Mouse (Mus musculus) hindbrain, embryonic 14.5 days (tissue): ENCODE data around the gene Klrb1c. TPM values are rescaled to one million over a fixed set of nuclear protein-coding genes. Genes with fewer than 3 reads are reported as not detected.
A peak's percentile ranks its signal among the peaks of the same experiment; 100 is the strongest.
"Not testable (repeated sequence)": the region's sequence is repeated elsewhere in the genome, so short reads cannot be mapped to it uniquely, and the experiment has no call there.

ENCODE experiments used
- ATAC-seq: fragments of 200-750 bp; cut with Nextera tagmentation; 2 replicates; pipeline ENCODE4 v1.8.0; 2017; ENCODE audit warnings: moderate number of reproducible peaks, mild to moderate bottlenecking, moderate TSS enrichment, moderate library complexity; ENCODE audit not compliant: low FRiP score
- DNase-seq: peaks from one replicate; pipeline ENCODE4 v3.0.0-alpha.2; 2015; ENCODE audit warnings: low spot score
- H3K27ac ChIP-seq: fragments of 300-500 bp; sonication (generic); 2 replicates; pipeline ENCODE4 v1.5.1; 2014; ENCODE audit warnings: mild to moderate bottlenecking, moderate library complexity
- H3K27me3 ChIP-seq: fragments of 300-500 bp; sonication (generic); 2 replicates; pipeline ENCODE4 v1.6.1; 2014; ENCODE audit warnings: mild to moderate bottlenecking, low read length, mixed read lengths; ENCODE audit not compliant: control insufficient read depth, insufficient read depth
- H3K36me3 ChIP-seq: fragments of 300-500 bp; sonication (generic); replicated peaks from 2 replicates; pipeline ENCODE4 v1.6.1; 2014; ENCODE audit not compliant: control insufficient read depth, insufficient read depth
- H3K4me1 ChIP-seq: fragments of 300-500 bp; sonication (generic); replicated peaks from 2 replicates; pipeline ENCODE4 v1.6.1; 2014; ENCODE audit warnings: antibody characterized with exemption, low read length, mixed read lengths; ENCODE audit not compliant: control insufficient read depth, insufficient read depth
- H3K4me2 ChIP-seq: fragments of 300-500 bp; sonication (generic); replicated peaks from 2 replicates; pipeline ENCODE4 v1.6.1; 2014; ENCODE audit warnings: mild to moderate bottlenecking, moderate library complexity
- H3K4me3 ChIP-seq: fragments of 300-500 bp; sonication (generic); replicated peaks from 2 replicates; pipeline ENCODE4 v1.5.1; 2014; ENCODE audit warnings: mild to moderate bottlenecking, low read length
- H3K9ac ChIP-seq: fragments of 300-500 bp; sonication (generic); 2 replicates; pipeline ENCODE4 v1.6.1; 2014
- H3K9me3 ChIP-seq: fragments of 300-500 bp; sonication (generic); 2 replicates; pipeline ENCODE4 v1.6.1; 2016; ENCODE audit warnings: low read length; ENCODE audit not compliant: control insufficient read depth
- WGBS: fragments of 180-500 bp; shearing (Covaris S2); extraction: QIAGEN DNeasy Blood & Tissue Kit; methylation state at CpG from one replicate; pipeline ENCODE4 v1.1.7; 2014; 5-methylcytosine and 5-hydroxymethylcytosine counted together
- polyA plus RNA-seq: library from polyadenylated mRNA; unstranded; fragments of >200 nt; fragmentation: Nextera tagmentation; extraction: Ambion mirVana; gene quantifications from 2 replicates; pipeline ENCODE4 v1.2.1, GENCODE M21; 2014

The Klrb1c gene
- polyA plus RNA-seq, 1 experiment from 2014 or later: 0.23 TPM

DNA sequence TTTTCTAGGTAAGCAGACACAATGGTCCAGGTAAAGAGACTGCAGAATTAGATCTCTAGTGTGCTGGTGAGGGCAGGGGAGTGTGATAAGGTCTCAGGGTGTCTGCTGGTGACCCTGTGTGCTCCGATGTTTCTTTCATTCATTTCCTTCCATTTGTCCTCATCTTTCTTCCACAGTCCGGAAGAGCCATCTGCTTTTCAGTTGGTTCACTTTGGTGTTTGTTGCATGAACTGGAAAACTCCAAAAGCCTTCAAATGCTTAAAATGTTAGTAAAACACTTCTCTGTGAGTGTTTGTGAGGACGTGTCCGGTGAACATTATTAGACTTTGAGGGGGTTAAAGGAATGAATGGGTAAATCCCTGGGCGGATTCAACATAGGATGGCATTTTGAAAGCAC lies 27.9 kb downstream of the Klrb1c start:
- 42% methylated on average over 5 of the region's 5 CpGs for WGBS
- H3K4me2 ChIP-seq: peak overlapping the region; percentile 55
- peak overlapping the region; percentile 66 for H3K4me3 ChIP-seq
- DNase-seq (peak; percentile 48), ATAC-seq (no peak)
- no peaks in the 10 kb centered on the region for H3K36me3 ChIP-seq
- peak overlapping the region; percentile 96 for H3K27ac ChIP-seq
- H3K9me3 ChIP-seq: no peaks in the 10 kb centered on the region
- H3K27me3 ChIP-seq: no peaks in the 10 kb centered on the region
- H3K4me1 ChIP-seq: peaks cover 5% of the 10 kb centered on the region; the same call in 1 of the 2 replicates
- peak overlapping the region; percentile 85 for H3K9ac ChIP-seq

DNA sequence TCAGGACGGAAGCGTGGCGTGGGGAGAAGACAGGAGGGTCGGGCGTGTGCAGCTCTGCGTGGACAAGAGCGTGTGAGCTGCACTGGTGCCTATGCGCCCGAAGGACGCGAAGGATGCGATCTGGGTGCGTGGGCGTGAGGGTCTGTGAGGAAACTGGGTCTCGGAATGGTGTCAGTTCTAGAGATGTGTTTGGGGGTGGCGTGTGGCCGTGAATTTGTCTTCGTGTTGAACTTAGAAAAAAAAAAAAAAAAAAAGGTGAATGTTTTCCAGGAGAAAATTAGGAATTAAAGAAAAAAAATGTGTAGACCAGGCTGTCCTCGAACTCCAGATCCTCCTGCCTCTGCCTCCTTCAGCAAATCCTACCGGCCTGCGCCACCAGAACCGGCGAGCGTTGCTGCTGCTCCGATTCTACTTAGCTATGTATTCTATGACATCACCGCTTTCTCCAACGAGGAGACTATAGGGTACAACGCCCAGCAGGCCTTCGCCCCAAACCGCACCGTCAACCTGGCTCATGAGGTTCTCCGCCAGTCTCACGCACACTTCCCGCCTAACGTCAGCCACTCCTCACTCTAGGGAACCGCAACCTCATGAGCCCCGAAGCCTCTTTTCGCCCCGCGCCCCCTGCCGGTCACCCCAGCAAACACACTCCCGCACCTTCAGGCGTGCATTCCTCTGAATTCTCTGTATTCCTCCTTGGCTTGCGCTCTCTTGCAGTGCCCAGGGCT lies 28.4 kb downstream of the Klrb1c start:
- under 1% methylated on average over 40 of the region's 44 CpGs for WGBS
- peak overlapping the region; percentile 66 for H3K4me3 ChIP-seq
- peak; percentile 98 for DNase-seq

GRCm38 (mm10) chr6:128760016-128760415 lies 29.0 kb downstream of the Klrb1c start:
- not testable (repeated sequence) for H3K9me3 ChIP-seq, H3K36me3 ChIP-seq, H3K27me3 ChIP-seq, H3K4me1 ChIP-seq
- peak overlapping the region; percentile 96 for H3K27ac ChIP-seq
- peak overlapping the region; percentile 85 for H3K9ac ChIP-seq
- WGBS: 1% methylated on average over 22 of the region's 22 CpGs
- peak; percentile 52 for ATAC-seq
- H3K4me3 ChIP-seq: peak overlapping the region; percentile 66
- peak overlapping the region; percentile 55 for H3K4me2 ChIP-seq
- peak; percentile 98 for DNase-seq

More for the DNA sequence above, 28.4 kb downstream of the Klrb1c start:
- ATAC-seq: peak; percentile 76
- Histone ChIP-seq H3K9ac (peak overlapping the region; percentile 85), H3K4me2 (peak overlapping the region; percentile 55), H3K27ac (peak overlapping the region; percentile 96)
- H3K36me3 ChIP-seq, H3K4me1 ChIP-seq, H3K9me3 ChIP-seq, H3K27me3 ChIP-seq: not testable (repeated sequence)

DNA sequence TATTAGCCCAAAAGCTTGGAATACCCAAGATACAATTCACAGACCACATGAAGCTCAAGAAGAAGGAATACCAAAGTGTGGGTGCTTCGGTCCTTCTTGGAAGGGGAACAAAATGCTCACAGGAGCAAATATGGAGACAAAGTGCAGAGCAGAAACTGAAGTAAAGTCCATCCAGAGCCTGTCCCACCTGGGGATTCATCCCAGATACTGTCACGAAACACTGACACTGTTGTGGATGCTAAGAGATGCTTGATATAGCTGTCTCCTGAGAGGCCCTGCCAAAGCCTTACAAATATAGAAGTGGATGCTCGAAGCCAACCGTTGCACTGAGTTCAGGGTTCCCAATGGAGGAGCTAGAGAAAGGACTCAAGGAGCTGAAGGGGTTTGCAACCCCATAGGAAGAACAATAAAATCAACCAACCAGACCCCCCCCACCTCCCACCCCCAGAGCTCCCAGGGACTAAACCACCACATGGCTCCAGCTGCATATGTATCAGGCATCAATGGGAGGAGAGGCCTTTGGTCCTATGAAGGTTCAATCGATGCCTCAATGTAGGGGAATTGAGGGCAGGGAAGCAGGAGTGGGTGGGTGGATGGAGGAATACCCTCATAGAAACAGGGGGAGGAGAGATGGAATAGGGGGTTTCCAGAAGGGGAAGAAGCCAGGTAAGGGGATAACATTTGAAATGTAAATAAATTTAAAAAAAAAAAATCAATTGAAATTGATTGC lies 29.6 kb downstream of the Klrb1c start:
- H3K9ac ChIP-seq: no peak overlapping the region
- no peak for DNase-seq
- H3K27ac ChIP-seq: peak overlapping the region; percentile 53; the same call in 1 of the 2 replicates
- H3K4me3 ChIP-seq: 0 out of 2 replicates have a peak overlapping the region, but pooled peaks have one; percentile 66
- H3K9me3 ChIP-seq: no peaks in the 10 kb centered on the region
- H3K4me2 ChIP-seq: peak overlapping the region; percentile 55
- ATAC-seq: no peak
- H3K4me1 ChIP-seq: peaks cover 5% of the 10 kb centered on the region; the same call in 1 of the 2 replicates
- H3K27me3 ChIP-seq: no peaks in the 10 kb centered on the region
- WGBS: 77% methylated on average over 5 of the region's 5 CpGs
- no peaks in the 10 kb centered on the region for H3K36me3 ChIP-seq

DNA sequence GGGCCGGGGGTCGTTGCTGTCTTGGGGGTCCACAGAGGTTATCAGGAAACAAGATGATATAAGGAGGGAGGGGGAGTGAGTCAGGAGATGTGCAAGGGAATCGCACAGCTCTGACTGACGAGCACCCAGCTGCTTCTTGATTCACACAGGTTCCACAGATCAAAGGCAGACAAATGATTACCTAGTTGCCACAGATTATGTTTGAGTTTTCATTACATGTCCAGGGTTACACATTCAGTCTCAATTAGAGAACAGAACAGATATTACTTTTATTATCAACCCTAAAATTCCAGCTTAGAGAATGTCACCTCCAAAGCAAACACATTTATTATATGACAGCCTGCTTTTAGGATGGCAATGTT lies 33.6 kb downstream of the Klrb1c start:
- WGBS: 58% methylated on average over 4 of the region's 4 CpGs
- not testable (repeated sequence) for DNase-seq, H3K4me2 ChIP-seq, H3K27ac ChIP-seq, H3K9ac ChIP-seq, H3K9me3 ChIP-seq, H3K27me3 ChIP-seq, H3K4me1 ChIP-seq, H3K4me3 ChIP-seq, ATAC-seq, H3K36me3 ChIP-seq

- not testable (repeated sequence) for ATAC-seq
- WGBS: 84% methylated on average over 12 of the region's 12 CpGs
Observed at GRCm38 (mm10) chr6:128754748-128755401, 34.1 kb downstream of the Klrb1c start.

GRCm38 (mm10) chr6:128754265-128754664 lies 34.8 kb downstream of the Klrb1c start:
- DNase-seq, H3K36me3 ChIP-seq, H3K4me3 ChIP-seq, H3K27me3 ChIP-seq, H3K9me3 ChIP-seq, H3K4me1 ChIP-seq: not testable (repeated sequence)
- peak; percentile 76 for ATAC-seq
- Histone ChIP-seq H3K4me2 (peak overlapping the region; percentile 31), H3K27ac (peak overlapping the region; percentile 64), H3K9ac (peak overlapping the region; percentile 45)
- WGBS: 36% methylated on average over 10 of the region's 10 CpGs

More at GRCm38 (mm10) chr6:128754748-128755401, 34.1 kb downstream of the Klrb1c start:
- H3K27ac ChIP-seq: peak overlapping the region; percentile 64; the same call in 1 of the 2 replicates
- not testable (repeated sequence) for H3K9me3 ChIP-seq, H3K36me3 ChIP-seq, DNase-seq, H3K4me2 ChIP-seq, H3K4me1 ChIP-seq, H3K4me3 ChIP-seq, H3K9ac ChIP-seq, H3K27me3 ChIP-seq

- H3K9me3 ChIP-seq, H3K36me3 ChIP-seq, H3K4me1 ChIP-seq, H3K27me3 ChIP-seq, H3K4me3 ChIP-seq: not testable (repeated sequence)
- 36% methylated on average over 8 of the region's 8 CpGs for WGBS
- ATAC-seq (peak; percentile 97), DNase-seq (peak; percentile 84)
- H3K27ac ChIP-seq: peak overlapping the region; percentile 64
- peak overlapping the region; percentile 45 for H3K9ac ChIP-seq
- peak overlapping the region; percentile 31 for H3K4me2 ChIP-seq
Observed at GRCm38 (mm10) chr6:128753610-128754224, 35.3 kb downstream of the Klrb1c start.

- not testable (repeated sequence) for ATAC-seq, H3K4me3 ChIP-seq, H3K9me3 ChIP-seq, H3K36me3 ChIP-seq, H3K4me1 ChIP-seq, H3K27me3 ChIP-seq, H3K9ac ChIP-seq, H3K4me2 ChIP-seq, DNase-seq, H3K27ac ChIP-seq
- 79% methylated on average over 6 of the region's 6 CpGs for WGBS
Observed at GRCm38 (mm10) chr6:128747006-128747405, 42.0 kb downstream of the Klrb1c start.
